ENCODE assay signal across 8 mouse cellular contexts in the genomic region with DNA sequence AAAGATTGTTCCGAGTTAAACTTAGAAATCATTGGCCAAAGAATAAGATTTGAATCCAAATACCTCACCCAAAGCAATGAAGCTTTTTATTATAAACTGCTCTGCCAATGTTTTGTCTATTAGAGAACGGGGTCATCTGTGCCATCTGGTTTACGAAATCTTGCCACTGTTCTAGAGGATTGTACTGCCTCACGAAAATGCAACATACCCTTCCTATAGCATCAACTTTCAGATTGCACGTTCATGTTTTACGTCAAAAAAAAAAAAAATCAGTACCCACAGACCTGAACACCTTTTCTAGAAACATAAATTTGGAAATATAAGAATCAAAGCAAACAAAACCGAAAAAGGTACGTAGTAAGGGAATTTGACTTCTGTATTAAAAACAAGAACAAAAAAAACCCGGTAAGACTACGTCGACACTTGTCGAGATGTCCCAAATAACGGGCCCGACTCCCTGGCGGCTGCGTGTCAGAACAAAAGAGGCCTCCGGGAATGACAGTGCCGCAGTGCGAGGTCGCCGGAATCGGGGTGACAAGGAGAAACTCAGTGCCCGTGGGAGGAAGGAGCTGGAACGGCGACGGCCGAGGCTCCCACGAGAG. TPM values are rescaled to one million over a fixed set of nuclear protein-coding genes. Genes with fewer than 3 reads are reported as not detected.
A peak's percentile ranks its signal among the peaks of the same experiment; 100 is the strongest.
DNase-seq lines count a peak whose midpoint lies in the region; ATAC-seq and TF ChIP-seq lines count a peak whose summit lies in the region.

No protein-coding gene starts in this region.

- ATAC-seq in heart, embryonic 14.5 days (ENCODE audit: insufficient number of reproducible peaks, insufficient read depth, low FRiP score, low read depth), result no peak; the same call in 1 of the 2 replicates
- no peak for ATAC-seq in forebrain, embryonic 11.5 days (replicated peaks; ENCODE audit: low FRiP score)
- ATAC-seq in liver, embryonic 15.5 days (ENCODE audit: insufficient read depth), result no peak

- peaks cover 10% of the 10 kb centered on the region for H3K36me3 ChIP-seq in heart, embryonic 14.5 days (ENCODE audit: control insufficient read depth, insufficient read depth, low read length)
- H3K36me3 ChIP-seq in ES-Bruce4 (ENCODE audit: control insufficient read depth, insufficient read depth, low read length, poor library complexity, severe bottlenecking), result peaks cover 6% of the 10 kb centered on the region
- H3K36me3 ChIP-seq in forebrain, embryonic 11.5 days (ENCODE audit: control insufficient read depth, insufficient read depth, low read length), result peaks cover 2% of the 10 kb centered on the region; the same call in 1 of the 2 replicates
- peaks cover 15% of the 10 kb centered on the region for H3K36me3 ChIP-seq in liver, embryonic 15.5 days (replicated peaks)

- H3K9me3 ChIP-seq in heart, embryonic 14.5 days (ENCODE audit: control insufficient read depth, low read length), result no peaks in the 10 kb centered on the region
- H3K9me3 ChIP-seq in ES-Bruce4 (replicated peaks; ENCODE audit: control insufficient read depth, insufficient read depth, low read length, poor library complexity, severe bottlenecking), result no peaks in the 10 kb centered on the region; the same call in 1 of the 2 replicates
- H3K9me3 ChIP-seq in forebrain, embryonic 11.5 days (ENCODE audit: control insufficient read depth, low read length), result no peaks in the 10 kb centered on the region
- no peaks in the 10 kb centered on the region for H3K9me3 ChIP-seq in liver, embryonic 15.5 days (replicated peaks)

- TF ChIP-seq POLR2A in ES-Bruce4 (IDR thresholded peaks at IDR 0.05; ENCODE audit: insufficient read depth, low read length), result no peak

- 3% methylated on average over 28 of the region's 28 CpGs for WGBS in heart, embryonic 14.5 days
- 5% methylated on average over 23 of the region's 28 CpGs for WGBS in forebrain, embryonic 11.5 days
- 2% methylated on average over 28 of the region's 28 CpGs for WGBS in liver, embryonic 15.5 days (ENCODE audit: insufficient replicate concordance)

- peak overlapping the region; percentile 93 for H3K9ac ChIP-seq in heart, embryonic 14.5 days (ENCODE audit: low read length)
- peak overlapping the region; percentile 71 for H3K9ac ChIP-seq in ES-Bruce4 (ENCODE audit: low read depth, poor library complexity, severe bottlenecking)
- peak overlapping the region; percentile 91 for H3K9ac ChIP-seq in forebrain, embryonic 11.5 days (ENCODE audit: low read length)
- peak overlapping the region; percentile 86 for H3K9ac ChIP-seq in liver, embryonic 15.5 days

- H3K4me1 ChIP-seq in heart, embryonic 14.5 days (ENCODE audit: control insufficient read depth in 2 of 2, insufficient read depth in 2 of 2, low read length in 2 of 2), result peaks cover 0 to 21% of the 10 kb centered on the region in 2 experiments; a peak in 2 of 4 replicates
- no peaks in the 10 kb centered on the region for H3K4me1 ChIP-seq in ES-Bruce4 (ENCODE audit: control insufficient read depth, insufficient read depth, low read length)
- 0 out of 2 replicates have a peak, but pooled peaks cover 2% of the 10 kb centered on the region for H3K4me1 ChIP-seq in forebrain, embryonic 11.5 days (replicated peaks; ENCODE audit: control insufficient read depth, insufficient read depth, low read length)
- peaks cover 22% of the 10 kb centered on the region for H3K4me1 ChIP-seq in liver, embryonic 15.5 days (replicated peaks)

- TF ChIP-seq CTCF in ES-Bruce4 (IDR thresholded peaks at IDR 0.05; ENCODE audit: low read depth, low read length), result no peak

- peak overlapping the region; percentile 83 for H3K4me2 ChIP-seq in heart, embryonic 14.5 days (ENCODE audit: low read length)
- H3K4me2 ChIP-seq in forebrain, embryonic 11.5 days (ENCODE audit: low read depth, low read length, severe bottlenecking), result peak overlapping the region; percentile 63
- H3K4me2 ChIP-seq in liver, embryonic 15.5 days, result peak overlapping the region; percentile 67

- no peak for TF ChIP-seq EP300 in ES-Bruce4 (IDR thresholded peaks at IDR 0.05; ENCODE audit: insufficient read depth, low read depth, low read length)

- H3K27ac ChIP-seq in heart, embryonic 14.5 days (replicated peaks in 1 of 2; ENCODE audit: control insufficient read depth in 1 of 2, insufficient read depth in 1 of 2, low read depth in 2 of 2, low read length in 2 of 2), result peak overlapping the region; percentile 72 to 87
- H3K27ac ChIP-seq in ES-Bruce4 (ENCODE audit: insufficient read depth, low read length), result no peak overlapping the region
- H3K27ac ChIP-seq in forebrain, embryonic 11.5 days (ENCODE audit: low read depth, low read length), result peak overlapping the region; percentile 77
- peak overlapping the region; percentile 98 for H3K27ac ChIP-seq in liver, embryonic 15.5 days (replicated peaks)

- H3K4me3 ChIP-seq in heart, embryonic 14.5 days (ENCODE audit: control insufficient read depth in 1 of 2, insufficient read depth in 1 of 2, low read depth in 1 of 2, low read length in 2 of 2), result peak overlapping the region; percentile 75 to 83
- peak overlapping the region; percentile 72 for H3K4me3 ChIP-seq in ES-Bruce4 (ENCODE audit: low read depth, low read length)
- peak overlapping the region; percentile 92 for H3K4me3 ChIP-seq in forebrain, embryonic 11.5 days (ENCODE audit: low read depth, low read length)
- peak overlapping the region; percentile 85 for H3K4me3 ChIP-seq in liver, embryonic 15.5 days (replicated peaks)

- no peaks in the 10 kb centered on the region for H3K27me3 ChIP-seq in heart, embryonic 14.5 days (ENCODE audit: control insufficient read depth, insufficient read depth, low read length)
- no peaks in the 10 kb centered on the region for H3K27me3 ChIP-seq in ES-Bruce4 (ENCODE audit: control insufficient read depth, insufficient read depth, low read length, poor library complexity, severe bottlenecking)
- no peaks in the 10 kb centered on the region for H3K27me3 ChIP-seq in forebrain, embryonic 11.5 days (ENCODE audit: control insufficient read depth, insufficient read depth, low read length)
- peaks cover 2% of the 10 kb centered on the region; the same call in 1 of the 2 replicates for H3K27me3 ChIP-seq in liver, embryonic 15.5 days

- DNase-seq in heart, adult 8-10 months (ENCODE audit: low spot score), result no peak
- DNase-seq in forebrain, embryonic 11.5 days (ENCODE audit: low spot score), result no peak
- DNase-seq in right cerebral cortex, postnatal 36 days (ENCODE audit: low spot score in 2 of 2), result no peak
- DNase-seq in left cerebral cortex, adult 18-20 months (ENCODE audit: low spot score in 2 of 2), result no peak
- DNase-seq in cerebellum, adult 11-12 months, result no peak

RNA-seq across cellular contexts. Expression of a gene that starts 0.6 kb away (rescaled TPM):
- 183 and 190 TPM in 2 replicates for polyA plus RNA-seq in heart, embryonic 14.5 days (2014; fragmentation: Nextera tagmentation; extraction: Ambion mirVana)
- 100 to 1,000 TPM; 269 to 313 (median 271) TPM for total RNA-seq in heart, adult 8-10 months (2022)
- polyA plus RNA-seq in ES-Bruce4 (2011; ENCODE audit: insufficient read depth, insufficient read length, low read depth, missing spikeins), result 63.6 and 75.0 TPM in 2 replicates
- polyA plus RNA-seq in forebrain, embryonic 11.5 days (2014; fragmentation: Nextera tagmentation; extraction: Ambion mirVana), result 172 and 182 TPM in 2 replicates
- polyA plus RNA-seq in liver, embryonic 15.5 days (2015; fragmentation: Nextera tagmentation; extraction: Ambion mirVana), result 73.2 and 73.9 TPM in 2 replicates
- 1,000 to 10,000 TPM; 1,017 to 1,050 TPM for total RNA-seq in left cerebral cortex, adult 18-20 months (2021)

RNA-seq across cellular contexts. Expression of a gene that starts 45.5 kb away (rescaled TPM):
- polyA plus RNA-seq in heart, embryonic 14.5 days (2014; fragmentation: Nextera tagmentation; extraction: Ambion mirVana), result 27.4 and 28.2 TPM in 2 replicates
- 10 to 100 TPM; 13.7 to 16.6 (median 15.1) TPM for total RNA-seq in heart, adult 8-10 months (2022)
- polyA plus RNA-seq in ES-Bruce4 (2011; ENCODE audit: insufficient read depth, insufficient read length, low read depth, missing spikeins), result 68.1 and 75.5 TPM in 2 replicates
- polyA plus RNA-seq in forebrain, embryonic 11.5 days (2014; fragmentation: Nextera tagmentation; extraction: Ambion mirVana), result 59.8 and 65.3 TPM in 2 replicates
- polyA plus RNA-seq in liver, embryonic 15.5 days (2015; fragmentation: Nextera tagmentation; extraction: Ambion mirVana), result 8.5 and 9.8 TPM in 2 replicates
- 10 to 100 TPM; 27.3 to 30.4 TPM for total RNA-seq in left cerebral cortex, adult 18-20 months (2021)
